Mouse (Mus musculus): ENCODE results near the gene Hoxb3. TPM values are rescaled to one million over a fixed set of nuclear protein-coding genes. Genes with fewer than 3 reads are reported as not detected.

Hoxb3 gene
- 21.2 and 26.5 TPM in 2 replicates for polyA plus RNA-seq (2016; fragmentation: Nextera tagmentation; extraction: Ambion mirVana)

DNA sequence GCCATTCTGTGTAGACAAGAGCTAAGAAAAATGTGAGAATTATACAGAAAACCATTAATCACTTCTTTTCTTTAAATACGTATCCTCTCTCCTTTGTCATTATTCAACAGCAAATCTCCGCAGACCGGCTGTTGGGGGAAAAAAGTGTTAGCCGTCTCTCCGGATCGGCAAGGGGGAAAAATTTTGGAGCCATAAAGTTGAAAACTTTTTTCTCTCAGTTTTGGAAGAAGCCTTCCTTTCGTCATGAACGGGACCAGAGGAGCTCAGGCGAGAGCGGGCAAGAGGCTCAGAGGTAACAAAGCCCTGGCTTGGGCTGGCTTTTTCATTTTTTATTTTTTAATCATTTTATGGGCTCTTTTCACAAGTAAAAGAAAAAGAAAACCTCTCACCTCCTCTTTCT, at the start of gene Hoxb3:
Gene Hoxb3 (plus strand): TSS at position 173 of the 400 bp plus-strand sequence.
- Histone ChIP-seq H3K27ac (peak within 1 kb of the TSS; percentile 100), H3K4me3 (peak within 1 kb of the TSS; percentile 65), H3K27me3 (replicated peaks) (no peaks in the 10 kb centered on the region), H3K9ac (peak within 1 kb of the TSS; percentile 100), H3K4me2 (replicated peaks) (peak within 1 kb of the TSS; percentile 100), H3K36me3 (peaks cover 16% of the 10 kb centered on the region; the same call in 1 of the 2 replicates), H3K4me1 (peaks cover 60% of the 10 kb centered on the region), H3K9me3 (no peaks in the 10 kb centered on the region)
- no peak for ATAC-seq (ENCODE audit: low FRiP score, low read depth)
- 6% methylated on average over 10 of the region's 10 CpGs for WGBS

DNA sequence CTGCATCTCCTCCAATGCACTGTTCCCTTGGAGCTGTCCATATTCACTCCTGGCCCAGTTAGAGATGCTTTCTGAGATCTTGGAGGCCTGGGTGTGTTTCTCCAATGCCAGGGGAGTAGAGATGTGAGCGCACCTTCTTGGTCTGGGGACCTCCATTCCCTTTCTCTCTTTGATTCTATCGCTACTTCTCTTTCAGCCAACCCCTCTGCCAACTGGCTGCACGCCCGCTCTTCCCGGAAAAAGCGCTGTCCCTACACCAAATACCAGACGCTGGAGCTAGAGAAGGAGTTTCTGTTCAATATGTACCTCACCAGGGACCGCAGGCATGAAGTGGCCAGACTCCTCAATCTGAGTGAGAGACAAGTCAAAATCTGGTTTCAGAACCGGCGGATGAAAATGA, 48.7 kb upstream of the Hoxb3 start:
- peak overlapping the region; percentile 100 for H3K9ac ChIP-seq
- H3K4me1 ChIP-seq = peaks cover 72% of the 10 kb centered on the region
- 13% methylated on average over 10 of the region's 10 CpGs for WGBS
- no peaks in the 10 kb centered on the region; the same call in none of the 2 replicates for H3K27me3 ChIP-seq (replicated peaks)
- peak overlapping the region; percentile 100 for H3K27ac ChIP-seq
- H3K36me3 ChIP-seq = no peaks in the 10 kb centered on the region
- ATAC-seq (ENCODE audit: low FRiP score, low read depth) = no peak
- H3K4me3 ChIP-seq = peak overlapping the region; percentile 95
- peak overlapping the region; percentile 100 for H3K4me2 ChIP-seq (replicated peaks)
- no peaks in the 10 kb centered on the region for H3K9me3 ChIP-seq

GRCm38 (mm10) chr11:96275896-96276295, 47.2 kb upstream of the Hoxb3 start:
- Histone ChIP-seq H3K4me2 (replicated peaks) (peak overlapping the region; percentile 100), H3K36me3 (no peaks in the 10 kb centered on the region), H3K4me3 (peak overlapping the region; percentile 95), H3K9me3 (no peaks in the 10 kb centered on the region), H3K4me1 (peaks cover 67% of the 10 kb centered on the region), H3K9ac (peak overlapping the region; percentile 100), H3K27me3 (replicated peaks) (peaks cover 1% of the 10 kb centered on the region; the same call in 1 of the 2 replicates), H3K27ac (peak overlapping the region; percentile 100)
- ATAC-seq (ENCODE audit: low FRiP score, low read depth) = no peak
- WGBS = 8% methylated on average over 4 of the region's 4 CpGs

DNA sequence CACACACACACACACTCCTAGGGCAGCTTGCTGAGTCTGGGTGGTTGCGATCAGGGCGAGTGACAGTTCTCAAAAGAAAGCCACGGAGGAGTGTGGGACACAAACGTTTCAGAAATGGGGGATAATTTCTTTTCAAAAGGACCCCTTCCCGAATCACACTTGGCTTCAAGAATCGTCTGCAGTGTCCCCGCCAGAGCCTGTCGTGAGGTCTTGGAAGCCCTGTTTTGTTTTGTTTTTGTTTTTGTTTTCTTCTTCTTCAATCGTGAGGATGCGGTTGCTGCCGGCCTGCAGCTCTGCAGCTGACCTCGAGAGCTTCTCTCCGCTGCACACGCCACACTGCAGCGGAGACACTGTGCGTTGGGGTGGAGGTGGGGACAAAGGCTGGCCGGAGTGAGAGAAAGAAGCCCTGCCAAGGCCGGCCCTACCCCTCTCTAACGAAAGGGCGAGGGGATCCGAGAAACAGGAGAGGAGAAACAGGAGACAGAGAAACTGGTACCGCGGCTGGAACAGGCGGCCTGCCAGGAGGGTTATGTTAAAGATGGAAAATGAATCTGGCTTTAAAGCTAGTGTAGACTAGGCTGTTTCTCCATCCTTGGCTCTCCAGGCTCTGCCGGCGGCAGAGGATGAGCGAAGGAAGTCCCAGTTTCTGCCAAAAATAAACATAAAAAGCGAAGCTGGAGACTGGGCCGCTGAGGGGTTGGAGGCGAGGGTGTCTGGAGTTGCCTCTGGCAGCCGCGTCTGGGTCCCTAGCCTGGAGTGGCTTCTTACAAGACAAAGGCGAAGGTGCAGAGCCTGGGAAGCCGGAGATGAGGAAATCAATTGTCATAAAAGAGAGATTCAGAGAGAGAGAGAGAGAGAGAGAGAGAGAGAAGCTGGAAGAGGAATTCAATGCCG, 45.7 kb upstream of the Hoxb3 start:
- H3K4me3 ChIP-seq = peak overlapping the region; percentile 95
- H3K27ac ChIP-seq = peak overlapping the region; percentile 100
- no peaks in the 10 kb centered on the region for H3K36me3 ChIP-seq
- peaks cover 69% of the 10 kb centered on the region for H3K4me1 ChIP-seq
- WGBS = under 1% methylated on average over 35 of the region's 35 CpGs
- H3K27me3 ChIP-seq (replicated peaks) = peaks cover 3% of the 10 kb centered on the region; the same call in 1 of the 2 replicates
- H3K9me3 ChIP-seq = no peaks in the 10 kb centered on the region
- ATAC-seq (ENCODE audit: low FRiP score, low read depth) = no peak
- peak overlapping the region; percentile 100 for H3K4me2 ChIP-seq (replicated peaks)
- peak overlapping the region; percentile 100 for H3K9ac ChIP-seq

- peaks cover 3% of the 10 kb centered on the region; the same call in 1 of the 2 replicates for H3K27me3 ChIP-seq (replicated peaks)
- peaks cover 69% of the 10 kb centered on the region for H3K4me1 ChIP-seq
- ATAC-seq (ENCODE audit: low FRiP score, low read depth) = 0 out of 2 replicates have a peak, but pooled peaks have one; percentile 31
- peak overlapping the region; percentile 95 for H3K4me3 ChIP-seq
- H3K9me3 ChIP-seq = no peaks in the 10 kb centered on the region
- peak overlapping the region; percentile 100 for H3K27ac ChIP-seq
- peak overlapping the region; percentile 100 for H3K9ac ChIP-seq
- H3K36me3 ChIP-seq = no peaks in the 10 kb centered on the region
- 5% methylated on average over 14 of the region's 14 CpGs for WGBS
- peak overlapping the region; percentile 100 for H3K4me2 ChIP-seq (replicated peaks)
Measured at GRCm38 (mm10) chr11:96278324-96278723, 44.8 kb upstream of the Hoxb3 start.

GRCm38 (mm10) chr11:96278773-96279172, 44.4 kb upstream of the Hoxb3 start:
- ATAC-seq (ENCODE audit: low FRiP score, low read depth) = peak; percentile 46; the same call in 1 of the 2 replicates
- under 1% methylated on average over 9 of the region's 9 CpGs for WGBS
- peak overlapping the region; percentile 100 for H3K9ac ChIP-seq

DNA sequence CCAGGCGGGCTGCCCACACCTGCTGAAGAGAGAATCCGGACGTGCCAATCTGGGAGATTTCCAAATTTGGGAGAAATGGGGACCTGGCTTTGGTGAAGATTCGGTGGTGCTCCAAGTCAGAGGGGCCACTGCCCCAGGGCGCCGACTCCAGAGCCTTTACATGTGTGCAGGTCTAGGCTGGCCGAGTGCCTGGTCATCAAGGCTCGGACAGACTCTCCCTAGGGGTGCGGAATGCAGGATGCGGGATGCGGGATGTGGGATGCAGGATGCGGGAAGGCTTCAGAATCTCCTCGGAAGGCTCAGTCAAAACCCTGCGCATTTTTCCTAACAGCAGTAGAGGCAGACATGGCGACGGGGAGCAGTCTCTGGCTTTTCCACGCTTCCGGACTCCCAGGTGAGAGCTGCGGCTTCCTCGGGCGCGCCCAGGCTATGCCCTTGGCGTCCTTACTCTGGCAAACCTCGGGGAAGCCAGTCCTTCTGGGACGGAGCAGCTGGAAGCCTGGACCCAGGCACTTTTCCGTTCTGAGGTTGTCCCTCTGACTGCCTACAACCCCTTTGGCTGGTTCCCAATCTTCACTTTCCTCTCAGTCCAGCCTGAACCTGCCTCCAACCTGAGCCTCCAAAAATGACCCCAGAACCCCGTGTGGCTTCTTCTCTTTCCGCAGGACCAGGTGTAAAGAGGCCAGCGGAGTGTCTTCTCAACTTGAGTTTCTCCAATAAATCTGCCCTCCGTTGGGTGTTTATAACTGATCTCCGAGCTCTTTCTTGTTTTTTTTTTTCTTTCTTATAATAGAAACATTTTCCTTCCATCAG, 43.5 kb upstream of the Hoxb3 start:
- Histone ChIP-seq H3K4me2 (replicated peaks) (peak overlapping the region; percentile 100), H3K9ac (peak overlapping the region; percentile 100), H3K9me3 (no peaks in the 10 kb centered on the region), H3K36me3 (peaks cover 3% of the 10 kb centered on the region; the same call in 1 of the 2 replicates), H3K4me1 (peaks cover 58% of the 10 kb centered on the region), H3K27ac (peak overlapping the region; percentile 100), H3K27me3 (replicated peaks) (0 out of 2 replicates have a peak, but pooled peaks cover 3% of the 10 kb centered on the region), H3K4me3 (peak overlapping the region; percentile 44)
- no peak for ATAC-seq (ENCODE audit: low FRiP score, low read depth)
- 1% methylated on average over 31 of the region's 31 CpGs for WGBS

More at GRCm38 (mm10) chr11:96278773-96279172, 44.4 kb upstream of the Hoxb3 start:
- Histone ChIP-seq H3K4me3 (no peak overlapping the region; the same call in 1 of the 2 replicates), H3K9me3 (no peaks in the 10 kb centered on the region), H3K27ac (peak overlapping the region; percentile 100; the same call in 1 of the 2 replicates), H3K4me1 (peaks cover 67% of the 10 kb centered on the region), H3K4me2 (replicated peaks) (peak overlapping the region; percentile 100), H3K36me3 (no peaks in the 10 kb centered on the region), H3K27me3 (replicated peaks) (peaks cover 3% of the 10 kb centered on the region; the same call in 1 of the 2 replicates)

DNA sequence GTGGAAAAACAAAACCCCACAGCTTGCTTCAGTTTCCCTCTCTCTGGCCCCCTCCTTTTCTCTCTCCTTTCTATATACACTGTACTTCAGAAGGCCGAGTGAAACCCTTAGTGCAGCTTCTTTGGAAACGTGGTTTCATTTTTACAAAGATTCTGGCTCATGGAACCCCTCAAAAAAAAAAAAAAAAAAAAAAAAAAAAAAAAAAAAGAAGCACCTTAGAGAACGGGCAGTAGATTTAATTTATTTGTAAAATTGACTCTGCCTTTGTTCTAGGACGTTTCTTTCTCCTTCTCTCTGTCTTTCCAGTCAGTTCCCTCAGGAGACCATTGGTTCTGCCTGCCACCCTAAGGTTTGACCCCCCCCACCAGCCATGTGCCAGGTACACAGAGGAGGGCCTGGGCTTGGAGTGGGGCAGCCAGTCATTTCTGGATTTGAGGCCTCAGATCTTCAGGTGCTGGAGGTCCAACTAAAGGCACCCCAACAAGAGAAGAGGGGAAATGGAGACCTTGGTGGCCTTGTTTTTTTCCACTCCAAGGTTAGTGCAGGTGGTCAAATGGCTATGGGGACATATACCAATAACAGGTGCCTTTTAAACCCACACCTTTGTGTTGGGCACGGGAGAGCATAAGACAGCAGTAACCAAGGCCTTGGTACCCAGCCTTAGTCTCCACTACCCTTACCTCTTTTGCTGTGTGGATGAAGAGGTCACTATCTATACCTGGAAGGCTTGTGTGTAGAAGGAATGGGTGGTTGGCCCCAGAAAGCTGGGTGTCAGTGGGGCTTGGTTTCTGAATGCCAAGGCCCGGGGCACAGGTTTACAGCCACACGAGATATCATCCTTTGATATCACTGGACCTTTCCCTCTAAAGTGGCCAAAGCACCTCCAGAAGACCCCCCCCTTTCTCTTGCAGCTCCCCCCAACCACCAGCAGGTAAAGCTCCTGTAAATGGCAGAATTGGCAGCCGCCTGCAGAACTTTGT, 42.4 kb upstream of the Hoxb3 start:
- WGBS = 5% methylated on average over 8 of the region's 8 CpGs
- peak overlapping the region; percentile 100 for H3K27ac ChIP-seq
- H3K9me3 ChIP-seq = no peaks in the 10 kb centered on the region
- 0 out of 2 replicates have a peak, but pooled peaks cover 3% of the 10 kb centered on the region for H3K27me3 ChIP-seq (replicated peaks)
- H3K9ac ChIP-seq = peak overlapping the region; percentile 100
- H3K4me3 ChIP-seq = peak overlapping the region; percentile 99
- peak overlapping the region; percentile 100 for H3K4me2 ChIP-seq (replicated peaks)
- ATAC-seq (ENCODE audit: low FRiP score, low read depth) = no peak
- H3K36me3 ChIP-seq = peaks cover 3% of the 10 kb centered on the region; the same call in 1 of the 2 replicates
- peaks cover 48% of the 10 kb centered on the region for H3K4me1 ChIP-seq

DNA sequence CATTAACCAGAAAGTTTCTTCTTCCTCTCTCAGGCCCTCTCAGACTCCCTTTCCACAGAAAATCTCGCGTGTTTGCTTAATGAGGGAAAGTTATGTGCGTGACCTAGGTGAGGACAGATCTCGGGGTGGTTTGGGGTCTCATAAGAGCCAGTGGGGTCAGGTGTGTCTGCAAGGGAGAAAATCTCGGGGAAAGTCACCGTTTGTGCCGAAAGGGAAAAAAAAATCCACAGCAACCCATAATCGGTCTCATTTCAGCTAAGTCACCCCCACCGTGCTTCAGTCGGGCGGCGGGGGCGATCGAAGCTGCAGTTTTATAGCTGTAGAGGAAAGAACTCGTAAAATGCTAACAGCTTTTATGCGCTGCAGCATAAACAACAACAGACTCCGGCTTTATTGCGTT, 41.7 kb upstream of the Hoxb3 start:
- peak overlapping the region; percentile 100 for H3K4me2 ChIP-seq (replicated peaks)
- WGBS = 2% methylated on average over 18 of the region's 18 CpGs
- H3K9me3 ChIP-seq = no peaks in the 10 kb centered on the region
- peak overlapping the region; percentile 100 for H3K9ac ChIP-seq
- H3K4me3 ChIP-seq = peak overlapping the region; percentile 99
- H3K27ac ChIP-seq = peak overlapping the region; percentile 90
- peaks cover 41% of the 10 kb centered on the region for H3K4me1 ChIP-seq
- 0 out of 2 replicates have a peak, but pooled peaks cover 3% of the 10 kb centered on the region for H3K27me3 ChIP-seq (replicated peaks)
- peaks cover 3% of the 10 kb centered on the region; the same call in 1 of the 2 replicates for H3K36me3 ChIP-seq
- ATAC-seq (ENCODE audit: low FRiP score, low read depth) = no peak

DNA sequence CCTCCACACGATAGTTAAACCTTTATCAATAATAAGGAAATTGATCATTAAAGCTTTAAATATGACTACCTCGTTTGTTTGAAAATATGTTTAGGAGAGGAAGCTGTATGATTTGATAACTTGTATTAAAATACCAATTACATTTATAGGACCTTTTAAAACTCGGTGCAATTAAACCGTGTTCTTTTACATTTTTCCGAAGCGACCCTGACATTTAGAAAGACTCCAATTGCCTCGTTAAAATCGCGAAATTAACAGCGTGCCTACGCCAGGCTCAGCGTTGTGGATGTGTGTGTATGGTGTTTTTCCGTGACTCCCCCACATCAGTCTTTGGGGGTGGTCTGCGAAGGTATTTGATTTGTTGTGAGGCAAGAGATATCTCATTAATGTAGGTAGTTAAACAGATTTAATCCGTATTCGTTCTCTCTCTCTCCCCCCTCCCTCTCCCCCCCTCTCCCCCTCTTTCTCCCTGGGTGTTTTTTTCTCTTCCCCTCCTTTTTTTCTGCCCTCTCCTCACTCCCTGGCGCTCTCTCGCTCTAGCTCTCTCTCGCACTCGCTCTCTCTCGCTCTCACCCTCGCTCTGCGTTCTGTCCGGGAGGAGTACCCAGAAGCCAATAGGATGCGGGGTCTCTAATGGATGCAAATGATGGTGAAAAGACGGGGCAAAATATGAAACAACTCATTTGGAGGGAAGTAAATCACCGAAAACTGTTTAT, 41.1 kb upstream of the Hoxb3 start, which contains the start of gene Hoxb8:
Gene Hoxb8 (plus strand): TSS at position 51 of the 716 bp plus-strand sequence.
- Histone ChIP-seq H3K9me3 (no peaks in the 10 kb centered on the region), H3K27me3 (replicated peaks) (0 out of 2 replicates have a peak, but pooled peaks cover 3% of the 10 kb centered on the region), H3K4me2 (replicated peaks) (peak within 1 kb of the TSS; percentile 100), H3K4me1 (peaks cover 35% of the 10 kb centered on the region), H3K4me3 (peak within 1 kb of the TSS; percentile 99), H3K27ac (peak within 1 kb of the TSS; percentile 99), H3K36me3 (peaks cover 3% of the 10 kb centered on the region; the same call in 1 of the 2 replicates), H3K9ac (peak within 1 kb of the TSS; percentile 100)
- under 1% methylated on average over 27 of the region's 27 CpGs for whole genome bisulfite sequencing
- ATAC-seq (ENCODE audit: low FRiP score, low read depth) = 0 out of 2 replicates have a peak, but pooled peaks have one; percentile 31
